Mouse (Mus musculus) liver, adult 2 months (tissue): Measurements from ENCODE around the gene Cntnap4.

Source experiments
- CTCF ChIP-seq: fragments of 200-500 bp; IDR thresholded peaks from 2 replicates; pipeline ENCODE4 v1.5.1; 2011; ENCODE audit warnings: low read depth, low read length, control low read depth
- POLR2A ChIP-seq: fragments of 200-500 bp; IDR thresholded peaks from 2 replicates; pipeline ENCODE4 v1.6.1; 2011; ENCODE audit warnings: low read length, control low read depth; ENCODE audit not compliant: insufficient read depth; ENCODE audit errors: extremely low read depth

DNA sequence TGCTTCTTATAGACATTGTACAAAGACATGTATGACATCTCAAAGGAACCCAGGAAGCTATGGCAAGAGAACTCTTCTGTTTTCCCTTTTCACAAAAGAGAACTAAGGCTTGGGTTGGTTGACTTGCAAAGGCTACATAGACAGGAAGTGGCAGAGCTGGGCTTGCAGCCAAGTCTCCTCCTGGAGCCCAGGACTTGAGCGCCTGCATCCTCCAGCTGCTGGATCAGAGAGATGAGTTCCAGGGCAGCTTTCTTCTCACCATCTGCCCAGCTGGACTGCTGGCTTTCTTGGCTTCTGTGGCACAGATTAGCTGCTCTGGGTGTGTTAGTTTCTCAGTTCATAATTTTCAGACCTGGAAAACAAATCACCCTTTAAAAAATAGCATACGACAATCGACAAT lies 165.7 kb downstream of the Cntnap4 start:
- TF ChIP-seq POLR2A (no peak), CTCF (no peak)
